Mouse (Mus musculus): Measurements from ENCODE around the gene Khdrbs1.
"Not testable (repeated sequence)": the region's sequence is repeated elsewhere in the genome, so short reads cannot be mapped to it uniquely, and the experiment has no call there.

DNA sequence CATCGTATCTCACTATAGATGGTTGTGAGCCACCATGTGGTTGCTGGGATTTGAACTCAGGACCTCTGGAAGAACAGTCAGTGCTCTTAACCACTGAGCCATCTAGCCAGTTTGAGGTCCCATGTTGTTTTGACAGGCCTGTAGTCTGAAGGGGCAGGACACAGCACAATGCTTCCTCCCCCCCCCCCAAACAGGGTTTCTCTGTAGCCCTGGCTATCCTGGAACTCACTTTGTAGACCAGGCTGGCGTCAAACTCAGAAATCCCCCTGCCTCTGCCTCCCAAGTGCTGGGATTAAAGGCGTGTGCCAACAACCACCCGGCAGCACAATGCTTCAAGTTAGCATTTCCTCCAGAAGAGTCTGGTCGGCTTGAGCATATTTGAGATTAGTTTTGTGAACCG, 41.4 kb downstream of the Khdrbs1 start:
- not testable (repeated sequence) for TF ChIP-seq CTCF (IDR thresholded peaks at IDR 0.05; ENCODE audit: low read depth, low read length); EP300 (IDR thresholded peaks at IDR 0.05; ENCODE audit: insufficient read depth, low read depth, low read length)
